Mouse (Mus musculus) ovary, adult 18-20 months (tissue): Measurements from ENCODE around the gene Zfp566.
"Not testable (repeated sequence)": the region's sequence is repeated elsewhere in the genome, so short reads cannot be mapped to it uniquely, and the experiment has no call there.

Experiments
- DNase-seq: peaks from one replicate; pipeline ENCODE4 v3.0.0; 2022; ENCODE audit warnings: low spot score, mixed read lengths

Gene Zfp566

DNA sequence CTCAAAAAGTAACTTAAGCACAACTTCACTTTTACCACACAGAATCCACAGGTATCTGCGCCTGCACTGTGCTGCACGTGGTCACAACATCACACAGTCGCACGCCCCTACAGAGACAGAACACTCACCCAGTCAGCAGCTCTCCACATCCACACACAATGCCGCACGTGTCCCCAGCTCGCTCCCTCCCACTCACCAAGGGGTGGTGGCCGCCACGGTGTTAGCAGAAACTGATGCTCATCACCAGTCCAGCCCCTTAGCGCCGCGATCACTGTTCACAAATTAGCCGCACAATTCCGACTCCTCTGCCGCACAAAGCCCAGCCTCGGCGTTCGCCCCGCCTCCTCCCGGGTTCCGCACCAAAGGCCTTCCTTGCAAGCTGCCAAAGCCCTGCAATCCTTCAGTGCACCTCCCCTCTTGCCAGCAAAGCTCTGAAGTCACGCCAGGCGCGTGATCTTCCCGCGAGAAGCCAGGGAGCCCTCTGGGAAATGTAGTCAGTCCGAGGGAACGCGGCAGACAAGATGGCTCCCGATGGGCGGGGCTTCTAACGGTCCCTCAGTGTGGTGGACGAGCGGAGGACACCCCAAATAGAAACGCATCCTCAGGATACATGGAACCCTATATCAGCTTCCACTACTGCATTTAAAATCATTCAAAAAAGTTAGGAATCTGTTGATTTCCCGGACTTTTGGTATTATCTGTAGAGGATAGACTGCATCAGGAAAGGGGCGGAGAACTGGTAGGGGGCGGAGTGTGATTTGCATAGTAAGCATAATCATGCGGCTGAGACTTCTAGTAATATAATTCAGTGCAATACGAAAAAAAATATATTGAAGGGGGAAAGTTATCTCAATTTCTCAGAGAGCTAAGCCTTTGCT, at the start of gene Zfp566, which contains the start of gene Gm26920:
Gene Zfp566, minus strand, starts transcription at position 436 of the 878 bp plus-strand sequence.
Gene Gm26920, minus strand, starts transcription at position 319 of the 878 bp plus-strand sequence.
- peak; percentile 96 for DNase-seq

DNA sequence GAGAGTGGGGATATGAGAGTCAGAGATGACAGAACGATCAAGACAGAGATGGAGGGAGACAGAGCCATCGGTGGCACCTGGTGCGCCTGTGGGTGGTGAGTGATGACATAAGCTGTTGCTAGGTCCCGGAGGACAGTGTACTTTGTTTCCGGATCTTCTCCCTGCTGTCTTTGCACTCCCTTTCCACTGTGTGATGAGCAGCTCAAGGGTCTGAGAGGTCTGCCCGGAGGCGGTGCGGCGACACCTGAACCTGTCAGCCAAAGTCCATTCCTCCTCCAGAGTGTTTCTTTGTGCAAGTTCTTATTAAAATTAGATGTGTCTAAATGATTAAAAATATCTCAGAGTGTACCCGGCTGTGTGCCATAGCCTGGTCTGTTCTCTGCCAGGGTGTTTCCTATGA, 46.5 kb upstream of the Zfp566 start:
- no peak for DNase-seq

DNA sequence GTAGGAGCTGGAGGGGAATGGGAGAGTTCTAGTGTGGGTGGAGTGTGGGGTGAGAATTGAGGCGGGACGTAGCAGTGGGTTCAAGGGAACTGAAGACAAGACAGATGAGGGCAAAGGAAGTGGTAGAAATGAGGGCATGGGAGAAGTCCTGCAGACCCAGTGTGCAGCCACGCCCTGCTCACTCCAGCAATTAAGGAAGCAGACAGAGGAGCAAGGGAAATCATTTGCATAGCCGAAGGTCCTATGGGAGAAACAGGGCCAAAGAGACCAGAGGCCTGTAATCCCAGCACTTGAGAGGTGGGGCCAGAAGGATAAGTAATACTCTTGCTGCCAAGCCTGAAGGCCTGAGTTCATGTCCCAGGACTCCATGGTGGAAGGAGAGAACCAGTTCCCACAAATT, 42.1 kb upstream of the Zfp566 start:
- no peak for DNase-seq

DNA sequence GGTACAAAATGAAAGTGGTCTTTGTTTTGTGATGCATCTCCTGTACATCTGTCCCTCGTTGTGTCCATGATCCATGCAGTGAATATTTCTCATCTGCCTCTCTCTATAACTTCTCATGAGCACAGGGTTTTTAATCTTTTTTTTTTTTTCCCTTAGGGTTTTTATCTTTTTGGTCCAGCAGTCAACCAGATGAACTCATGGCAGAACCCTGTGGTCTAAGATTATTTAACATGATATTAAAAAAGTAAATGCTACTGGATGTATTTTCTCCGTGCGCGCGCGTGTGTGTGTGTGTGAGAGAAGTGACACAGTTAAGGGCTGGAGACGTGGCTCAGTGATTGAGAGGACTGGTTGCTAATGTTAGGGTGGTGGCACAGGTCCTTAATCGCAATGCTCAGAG, 39.6 kb upstream of the Zfp566 start:
- no peak for DNase-seq

DNA sequence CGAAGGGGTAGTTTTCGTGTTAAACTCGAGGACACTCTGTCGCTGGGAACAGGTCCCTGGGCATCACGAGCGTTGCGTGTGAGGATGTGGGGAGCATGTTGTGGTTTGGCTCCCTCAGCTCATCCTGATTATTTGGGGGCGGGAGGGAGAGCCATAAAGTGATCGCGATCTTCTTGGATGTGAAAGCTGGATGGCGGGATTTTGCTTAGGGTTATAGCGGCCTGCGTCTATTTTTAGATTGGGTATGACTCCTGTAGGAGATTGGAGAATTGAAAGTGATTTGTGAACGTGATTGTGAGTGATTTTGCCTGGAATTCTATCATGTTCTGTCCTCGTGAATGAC, 31.8 kb upstream of the Zfp566 start:
- DNase-seq, result no peak

DNA sequence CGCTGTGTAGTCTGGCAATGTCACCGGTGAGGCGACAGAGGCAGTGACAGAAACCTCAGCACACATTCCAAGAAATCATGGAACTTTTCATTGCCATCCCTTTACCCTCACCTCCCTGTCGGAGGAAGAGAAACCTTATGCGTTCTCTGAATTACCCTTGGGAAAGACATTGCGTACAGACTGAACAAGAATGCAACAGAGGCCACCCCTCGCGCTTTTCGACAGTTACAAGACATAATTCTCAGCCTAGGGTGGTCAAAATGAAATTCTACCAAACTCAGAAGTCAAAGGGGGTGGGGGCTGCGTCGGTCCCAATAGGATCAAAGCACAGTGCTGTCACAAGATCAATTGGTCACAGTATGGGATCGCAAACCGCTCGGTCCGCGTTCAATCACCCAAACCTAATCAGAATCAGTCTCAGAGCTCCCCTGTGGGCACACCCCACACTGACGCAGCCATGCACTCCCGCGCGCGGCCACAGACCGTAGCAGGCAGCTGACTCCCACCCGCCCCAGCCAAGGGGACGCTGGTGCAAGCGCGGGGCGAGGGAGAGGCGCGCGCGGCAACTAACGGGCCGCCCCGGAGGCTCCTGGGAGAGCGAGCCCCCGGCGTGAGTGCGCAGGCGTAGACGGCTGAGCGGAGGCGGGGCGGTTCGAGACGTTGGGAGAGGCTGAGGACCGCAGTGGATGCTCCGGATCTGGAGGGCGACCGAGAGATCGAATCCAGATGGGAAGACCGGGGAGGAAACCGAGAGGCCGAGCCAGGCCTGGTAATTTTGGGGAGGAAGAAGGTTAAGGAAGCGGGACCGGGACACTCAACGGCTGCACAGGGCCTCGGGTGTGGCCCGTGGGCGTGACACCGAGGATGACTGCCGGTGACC, 31.2 kb upstream of the Zfp566 start, which contains the start of gene Zfp382:
Gene Zfp382, plus strand, starts transcription at position 635 of the 880 bp plus-strand sequence.
- peak; percentile 81 for DNase-seq

DNA sequence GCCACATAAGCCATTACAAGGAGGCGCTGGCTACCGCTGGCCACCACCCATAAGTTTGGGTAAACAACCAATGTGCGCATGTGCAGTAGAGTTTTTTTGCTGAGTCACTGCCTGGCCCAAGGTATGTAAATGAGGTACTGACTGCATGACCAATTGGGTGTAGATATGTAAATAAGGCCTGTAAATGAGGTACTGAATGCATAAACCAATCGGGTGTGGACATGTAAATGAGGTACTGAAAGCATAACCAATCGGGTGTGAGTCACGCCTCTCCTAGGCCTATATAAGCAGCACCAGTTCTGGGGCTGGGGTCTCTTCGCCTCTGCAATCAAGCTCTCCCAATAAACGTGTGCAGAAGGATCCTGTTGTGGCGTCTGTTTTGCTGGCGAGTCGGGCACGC, 27.6 kb upstream of the Zfp566 start:
- DNase-seq, result not testable (repeated sequence)

DNA sequence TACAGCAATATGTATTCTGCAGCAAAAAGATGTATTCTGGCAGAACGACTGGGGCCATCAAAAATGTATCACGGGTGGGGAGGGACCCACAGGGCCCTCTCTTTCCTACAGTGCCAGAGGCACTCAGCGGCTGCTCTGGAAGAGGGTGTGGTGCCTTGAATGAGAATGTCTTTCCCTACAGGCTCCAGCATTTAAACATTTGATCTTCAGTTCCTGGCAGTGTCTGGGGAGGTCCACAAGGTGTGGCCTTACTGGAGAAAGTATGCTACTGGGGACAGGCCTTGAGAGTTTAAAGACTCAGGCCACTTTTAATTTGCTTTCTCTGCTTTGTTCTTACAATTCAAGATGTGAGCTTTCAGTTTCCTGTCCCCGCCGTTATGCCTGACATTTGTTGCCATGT, 25.7 kb upstream of the Zfp566 start:
- DNase-seq, result no peak

DNA sequence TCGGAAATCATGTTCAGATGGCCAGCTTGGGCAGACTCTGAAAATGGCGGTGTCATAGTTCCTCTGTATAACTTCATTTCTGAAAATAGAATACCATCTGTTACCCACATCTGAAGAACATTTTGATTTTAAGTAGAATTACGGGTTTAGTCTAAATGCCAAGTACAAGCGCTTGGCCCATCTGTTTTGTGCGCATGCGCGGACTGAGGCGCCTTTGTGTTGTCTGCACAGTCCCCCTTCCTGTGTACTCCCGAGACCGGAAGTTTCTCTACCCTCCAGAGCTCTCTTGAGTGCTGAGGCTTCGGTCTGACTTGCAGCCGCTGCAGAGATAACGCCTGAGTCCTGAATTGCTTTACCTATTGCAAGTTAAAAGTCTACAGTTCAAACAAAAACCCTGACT, 9.0 kb upstream of the Zfp566 start:
- no peak for DNase-seq

DNA sequence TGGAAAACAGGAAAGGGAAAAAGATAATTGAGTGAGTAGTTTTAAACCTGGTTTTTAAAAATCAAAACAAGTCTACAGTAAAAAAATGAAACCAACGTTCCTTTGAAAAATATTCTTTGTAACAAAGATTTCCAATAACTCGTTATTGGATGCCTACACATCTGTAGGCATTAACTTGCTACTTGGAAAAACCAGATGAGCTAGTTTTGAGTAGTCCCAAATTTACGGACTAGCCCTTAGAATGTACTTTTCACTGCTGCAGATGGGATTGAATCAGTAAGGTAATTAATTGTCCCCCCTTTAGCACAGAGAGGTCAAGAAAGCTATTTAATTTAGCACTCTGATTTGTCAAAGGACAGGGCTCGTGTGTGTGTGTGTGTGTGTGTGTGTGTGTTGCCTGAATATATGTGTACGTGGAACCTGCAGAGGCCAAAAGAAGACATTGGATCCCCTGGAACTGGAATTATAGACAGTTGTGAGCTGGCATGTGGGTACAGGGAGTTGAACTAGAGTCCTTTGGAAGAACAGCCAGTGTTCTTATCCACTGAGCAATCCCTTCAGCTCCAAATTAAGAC, 5.3 kb upstream of the Zfp566 start:
- no peak for DNase-seq

DNA sequence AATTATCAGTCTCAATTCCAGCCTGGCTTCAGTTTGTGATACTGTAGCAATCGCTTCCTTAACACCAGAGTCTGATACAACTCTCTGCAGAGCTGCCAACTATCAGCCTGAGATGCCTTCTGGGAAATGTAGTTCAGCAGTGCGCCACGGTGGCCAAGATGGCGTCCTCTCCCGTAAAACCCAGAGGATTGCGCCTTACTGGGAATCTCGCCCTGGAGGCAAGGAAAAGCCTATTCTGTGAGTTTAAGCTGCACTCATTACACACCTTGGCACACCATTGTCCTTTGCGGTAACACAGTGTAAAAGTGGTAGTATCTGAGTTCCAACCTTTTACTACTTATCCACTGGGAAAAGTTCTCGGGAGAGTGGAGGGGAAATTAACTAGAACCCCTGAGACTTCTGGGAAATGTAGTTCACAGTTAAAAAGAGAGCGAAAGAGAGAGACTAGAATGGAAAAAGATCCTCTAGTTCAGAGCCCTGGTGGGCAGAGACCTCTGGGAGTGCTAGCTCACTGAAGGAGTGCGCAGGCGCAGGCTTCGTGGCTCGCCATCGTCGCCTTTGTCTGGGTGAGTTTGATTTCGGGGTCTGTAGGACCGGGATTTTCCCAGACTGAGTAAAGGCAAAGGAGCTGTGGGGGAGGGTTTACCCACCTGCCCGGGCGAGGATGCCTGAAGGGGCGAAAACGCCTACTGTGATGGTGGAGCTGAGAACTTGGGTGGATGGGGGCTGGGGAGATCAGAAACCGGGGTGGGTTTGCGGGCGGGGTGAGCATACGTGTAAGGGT, 4.5 kb upstream of the Zfp566 start, which contains the start of gene Zfp260:
Gene Zfp260, plus strand, starts transcription at position 132 of the 784 bp plus-strand sequence.
- DNase-seq, result peak; percentile 83

DNA sequence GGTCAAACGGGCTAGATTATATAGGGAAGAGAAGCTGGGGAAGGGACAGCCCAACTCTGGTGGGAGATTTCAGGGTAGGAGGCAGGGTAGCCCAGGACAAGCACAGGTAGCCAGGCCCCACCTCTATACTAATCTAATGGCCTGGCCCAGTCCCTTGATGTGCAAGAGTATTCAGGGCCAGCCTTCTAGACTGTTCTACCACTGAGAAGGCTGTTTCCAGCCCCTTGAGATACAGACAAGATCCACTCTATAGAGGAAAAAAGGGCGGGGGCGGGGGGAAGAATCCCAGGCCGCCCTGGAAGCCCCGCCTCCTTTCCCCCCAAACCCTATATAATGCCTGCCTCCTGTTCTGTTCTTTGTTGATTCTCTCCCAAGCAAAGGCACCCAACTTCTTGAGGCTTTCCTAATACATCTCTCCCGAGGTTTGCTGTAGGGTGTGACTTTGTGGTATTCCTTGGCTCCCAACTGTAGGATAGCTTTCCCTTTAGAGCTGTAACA, 3.6 kb upstream of the Zfp566 start:
- no peak for DNase-seq

DNA sequence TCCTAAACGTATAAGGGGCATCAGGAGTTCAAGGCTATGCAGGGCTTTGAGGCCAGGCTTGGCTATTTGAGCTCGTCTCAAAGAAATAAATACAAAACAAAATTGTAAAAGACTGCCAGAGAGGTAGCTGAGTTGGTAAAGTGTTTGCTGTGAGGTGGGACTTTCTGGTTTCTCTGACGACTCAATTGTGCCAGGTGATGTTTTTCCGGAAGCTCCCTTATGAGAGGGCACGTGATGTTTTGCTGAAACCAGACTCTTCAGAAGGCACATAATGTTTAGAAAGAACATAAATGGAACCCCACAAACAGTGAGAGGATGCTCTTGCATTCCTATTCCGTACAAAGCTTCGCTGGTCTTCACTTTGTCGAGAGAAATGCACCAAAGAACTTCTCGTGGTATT, 2.3 kb upstream of the Zfp566 start:
- no peak for DNase-seq

DNA sequence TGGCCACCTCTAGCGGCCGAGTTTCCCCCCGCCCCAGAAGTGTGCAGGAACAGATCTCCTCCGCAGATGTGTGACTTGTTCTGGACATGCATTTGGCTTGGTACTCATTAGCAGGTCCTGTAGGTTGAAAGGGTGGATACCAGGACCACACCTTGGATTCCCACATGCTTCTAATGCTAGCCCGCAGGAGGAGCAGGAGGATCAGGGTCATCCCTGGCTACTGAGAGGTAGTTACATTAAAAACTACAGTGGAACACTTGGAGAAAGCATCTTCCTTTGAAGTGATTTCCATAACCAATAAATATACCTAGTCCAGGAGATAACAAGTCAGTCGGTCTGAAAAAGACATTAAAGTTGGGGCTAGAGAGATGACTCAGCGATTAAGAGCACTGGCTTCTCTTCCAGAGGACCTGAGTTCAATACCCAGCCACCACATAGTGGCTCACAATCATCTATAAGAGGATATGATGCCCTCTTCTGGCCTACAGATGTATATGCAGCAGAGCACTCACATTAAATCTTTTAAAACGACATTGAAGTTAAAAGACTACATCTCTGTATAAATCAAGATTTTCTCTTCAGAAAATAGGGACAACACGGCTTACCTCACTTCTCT, 751 bp upstream of the Zfp566 start:
- DNase-seq, result no peak

DNA sequence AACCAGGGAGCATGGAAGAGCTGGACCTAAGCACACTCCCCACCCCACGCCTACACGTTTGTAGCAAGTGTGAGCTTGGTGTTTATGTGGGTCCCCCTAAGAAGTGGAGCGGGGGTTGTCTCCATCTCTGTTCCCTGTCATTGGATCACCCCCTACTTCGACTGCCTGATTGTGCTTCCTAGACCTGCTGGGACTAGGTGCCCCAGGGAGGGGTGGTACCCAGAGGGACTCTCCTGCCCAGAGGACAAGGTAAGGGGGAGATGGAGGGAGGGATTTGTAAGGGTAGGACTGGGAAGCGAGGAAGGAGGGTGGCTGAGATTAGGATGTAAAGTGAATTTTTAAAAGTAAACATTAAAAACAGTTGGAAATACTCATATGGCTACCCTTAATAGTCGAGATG, 922 bp downstream of the Zfp566 start:
- DNase-seq, result no peak

DNA sequence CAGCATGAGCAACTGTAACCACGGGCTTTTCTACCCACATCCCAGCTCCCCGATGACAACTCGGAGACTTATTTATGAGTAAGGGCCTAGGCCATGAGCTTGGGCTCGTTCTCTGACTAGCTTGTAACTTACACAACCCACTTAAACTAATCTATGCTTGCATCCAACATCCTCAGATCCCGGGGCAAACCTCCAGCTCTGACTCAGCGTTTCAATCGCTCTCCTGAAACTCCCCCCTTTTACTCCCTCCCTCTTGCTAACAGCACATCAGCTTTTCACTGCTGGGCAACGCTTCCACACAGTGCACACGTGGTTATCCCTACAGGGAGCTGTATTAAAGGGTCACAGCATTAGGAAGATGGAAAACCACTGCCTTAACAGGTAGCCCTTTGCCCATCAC, 3.8 kb downstream of the Zfp566 start:
- DNase-seq, result no peak

DNA sequence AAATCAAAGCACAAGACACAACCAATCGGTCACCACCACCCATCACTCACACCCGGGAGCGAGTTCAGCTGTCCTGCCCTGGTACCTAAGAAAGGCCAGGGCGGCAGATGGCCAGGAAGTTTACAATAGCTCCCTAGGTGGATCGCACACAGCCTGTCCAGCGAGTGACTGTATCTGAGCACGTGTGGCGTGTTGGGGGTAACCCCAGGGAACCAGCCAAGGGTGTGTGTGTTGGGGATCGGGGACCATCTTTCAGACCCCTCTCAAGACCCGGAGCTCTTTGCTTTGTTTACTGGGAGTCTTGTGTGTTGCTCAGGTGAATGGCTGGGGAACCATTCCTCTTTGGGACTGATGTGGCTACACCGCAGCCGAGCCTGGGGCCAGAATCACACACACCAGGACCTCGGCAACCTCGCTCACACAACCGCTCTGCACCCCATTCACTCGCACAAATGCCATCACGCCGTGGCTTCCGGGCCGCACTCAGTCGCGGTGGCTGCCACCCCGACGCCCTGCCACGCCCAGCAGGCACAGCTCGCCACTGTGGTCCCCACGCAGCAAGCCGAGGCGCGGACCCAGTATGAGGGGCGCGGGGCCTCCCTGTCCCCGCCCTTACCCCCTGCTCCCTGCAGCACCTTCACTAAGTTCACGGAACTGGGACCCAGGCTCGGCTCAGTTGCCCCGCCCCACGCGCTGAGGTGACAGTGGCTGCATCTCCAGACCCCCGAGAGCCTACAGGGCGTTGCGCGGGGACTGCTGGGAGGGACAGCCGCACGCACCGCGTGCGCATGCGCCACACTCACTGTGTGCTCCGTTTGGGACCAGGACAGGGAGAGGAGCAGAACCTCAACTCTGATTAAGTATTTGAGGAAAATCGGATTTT, 17.9 kb downstream of the Zfp566 start, which contains the start of gene Zfp82:
Gene Zfp82, minus strand, starts transcription at position 755 of the 883 bp plus-strand sequence.
- DNase-seq, result peak; percentile 72

DNA sequence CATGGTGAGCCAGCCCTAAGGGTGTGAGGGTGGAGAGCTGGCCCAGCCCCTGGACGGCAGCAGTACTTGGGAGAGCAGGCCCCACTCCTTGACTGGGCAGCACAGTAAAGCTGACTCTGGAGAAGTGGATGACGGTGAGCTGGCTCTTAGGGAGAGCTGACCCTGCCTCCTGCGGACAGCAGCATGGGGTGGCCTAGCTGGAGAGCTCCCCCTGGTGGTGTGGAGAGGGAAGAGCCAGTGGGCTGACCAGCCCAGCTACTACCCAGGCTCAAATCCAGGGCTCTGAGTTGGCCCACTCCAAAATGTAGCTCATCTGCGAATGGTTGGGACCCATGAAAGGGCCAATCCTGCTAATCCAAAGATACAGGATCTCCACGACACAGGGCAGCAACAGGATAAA, 25.7 kb downstream of the Zfp566 start:
- DNase-seq, result no peak

DNA sequence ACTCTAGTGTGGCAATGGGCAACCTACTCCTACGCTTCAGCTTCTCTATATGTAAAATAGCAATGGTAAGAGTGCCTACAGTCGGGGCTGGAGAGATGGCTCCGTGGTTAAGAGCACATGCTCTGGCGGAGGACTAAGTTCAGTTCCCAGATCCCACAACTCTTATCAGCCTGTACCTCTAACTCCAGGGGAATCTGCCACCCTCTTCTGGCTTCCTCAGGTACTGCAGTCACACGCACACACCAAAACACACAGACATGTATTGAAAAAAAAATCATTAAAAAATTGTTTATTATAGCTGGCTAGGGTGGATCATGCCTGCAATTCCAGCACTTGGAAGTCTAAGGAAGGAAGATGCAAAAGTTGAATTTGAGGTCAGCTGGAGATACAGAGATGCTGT, 27.8 kb downstream of the Zfp566 start:
- no peak for DNase-seq

DNA sequence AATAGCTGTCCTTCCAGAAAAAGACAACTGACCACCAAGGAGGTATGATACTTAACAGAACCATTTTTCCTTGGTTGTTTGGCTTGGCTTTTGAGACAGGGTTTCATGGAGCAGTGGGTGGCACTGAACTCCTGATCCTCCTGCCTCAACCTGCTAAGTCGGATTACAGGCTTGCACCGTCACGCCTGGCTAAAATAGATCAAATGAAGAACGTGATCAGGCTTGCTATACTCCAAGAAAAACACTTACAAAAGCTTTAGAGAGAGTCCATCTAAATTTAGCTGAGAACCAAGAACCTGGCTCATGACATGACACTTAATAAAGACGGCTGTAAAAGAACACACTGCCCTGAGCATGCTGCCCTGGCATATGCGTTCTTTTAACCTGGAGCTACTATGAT, 30.0 kb downstream of the Zfp566 start:
- no peak for DNase-seq
